Mouse (Mus musculus) testis, adult 2 months (tissue): ENCODE data around the gene Gxylt2. TPM values are rescaled to one million over a fixed set of nuclear protein-coding genes. Genes with fewer than 3 reads are reported as not detected.

Experiments
- H3K27ac ChIP-seq: fragments of 200-500 bp; 2 replicates; pipeline ENCODE4 v1.5.1; 2012; ENCODE audit warnings: low read depth, low read length; ENCODE audit not compliant: control insufficient read depth, insufficient read depth
- H3K27me3 ChIP-seq: fragments of 200-500 bp; 2 replicates; pipeline ENCODE4 v1.6.1; 2012; ENCODE audit warnings: mild to moderate bottlenecking, low read length, moderate library complexity; ENCODE audit not compliant: control insufficient read depth, insufficient read depth
- H3K36me3 ChIP-seq: fragments of 200-500 bp; 2 replicates; pipeline ENCODE4 v1.6.1; 2012; ENCODE audit warnings: mild to moderate bottlenecking, low read length; ENCODE audit not compliant: control insufficient read depth, insufficient read depth
- H3K4me1 ChIP-seq: fragments of 200-500 bp; 2 replicates; pipeline ENCODE4 v1.6.1; 2012; ENCODE audit warnings: low read length; ENCODE audit not compliant: control insufficient read depth, insufficient read depth
- H3K4me3 ChIP-seq: fragments of 200-500 bp; 2 replicates; pipeline ENCODE4 v1.5.1; 2012; ENCODE audit warnings: low read depth, mild to moderate bottlenecking, low read length, moderate library complexity, mixed read lengths; ENCODE audit not compliant: control insufficient read depth
- CTCF ChIP-seq: fragments of 200-500 bp; IDR thresholded peaks from 2 replicates; pipeline ENCODE4 v1.5.1; 2012; ENCODE audit warnings: low read depth, mild to moderate bottlenecking, inconsistent platforms, low read length, moderate library complexity; ENCODE audit not compliant: control insufficient read depth, insufficient read depth, insufficient replicate concordance
- POLR2A ChIP-seq: fragments of 200-500 bp; IDR thresholded peaks from 2 replicates; pipeline ENCODE4 v1.6.1; 2012; ENCODE audit warnings: low read depth, mild to moderate bottlenecking, inconsistent platforms, low read length, moderate library complexity; ENCODE audit not compliant: control insufficient read depth
- polyA plus RNA-seq: library from polyadenylated mRNA; depleted of rRNA; stranded (reverse); fragments of >200 nt; gene quantifications from 2 replicates; pipeline ENCODE4 v1.2.3, GENCODE M21; 2012

Gxylt2 gene
- polyA plus RNA-seq, 1 experiment, result 2.0 TPM

DNA sequence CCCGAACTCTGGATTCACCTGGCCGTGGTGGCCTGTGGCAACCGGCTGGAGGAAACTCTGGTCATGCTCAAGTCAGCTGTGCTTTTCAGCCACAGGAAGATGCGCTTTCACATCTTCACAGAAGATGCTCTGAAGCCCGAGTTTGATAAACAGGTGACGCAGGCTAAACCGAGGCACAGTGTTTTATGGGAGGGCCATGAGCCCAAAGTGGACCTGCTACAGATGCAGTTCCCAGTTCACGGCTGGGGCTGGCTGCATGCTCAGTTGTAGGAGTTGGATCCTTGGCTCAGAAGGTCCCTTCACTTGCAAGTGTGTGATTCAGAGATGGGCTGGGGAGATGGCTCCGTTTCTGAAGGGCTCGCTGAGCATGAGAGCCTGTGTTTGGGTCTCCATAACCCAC is 28.7 kb downstream of the Gxylt2 start:
- no peaks in the 10 kb centered on the region for H3K4me1 ChIP-seq
- H3K27me3 ChIP-seq, result no peaks in the 10 kb centered on the region
- H3K36me3 ChIP-seq, result no peaks in the 10 kb centered on the region
- H3K4me3 ChIP-seq, result no peak overlapping the region
- TF ChIP-seq POLR2A, result no peak
- no peak for TF ChIP-seq CTCF
- H3K27ac ChIP-seq, result no peak overlapping the region

DNA sequence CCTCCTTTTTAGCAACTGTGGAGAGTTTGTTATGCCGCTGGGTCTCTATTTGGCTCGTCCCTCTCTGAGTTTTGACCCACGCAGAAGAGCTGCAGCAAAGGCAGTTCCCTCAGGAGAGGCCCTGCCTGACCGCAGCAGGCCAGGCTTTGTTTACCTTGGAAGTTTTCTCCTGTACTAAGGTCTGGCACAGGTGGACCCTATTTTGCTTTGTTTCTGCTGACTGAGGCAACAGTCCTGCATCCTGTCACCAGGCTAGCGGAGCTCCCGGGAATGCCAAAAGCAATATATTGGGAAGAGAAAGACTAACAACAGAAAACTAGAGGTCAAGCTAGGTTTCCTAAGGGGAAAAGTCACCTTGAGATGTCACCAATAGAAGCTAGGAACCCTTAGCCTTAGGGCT is 29.8 kb downstream of the Gxylt2 start:
- Histone ChIP-seq H3K4me3 (no peak overlapping the region), H3K36me3 (no peaks in the 10 kb centered on the region), H3K4me1 (no peaks in the 10 kb centered on the region), H3K27me3 (no peaks in the 10 kb centered on the region), H3K27ac (no peak overlapping the region)
- no peak for TF ChIP-seq POLR2A
- no peak for TF ChIP-seq CTCF

DNA sequence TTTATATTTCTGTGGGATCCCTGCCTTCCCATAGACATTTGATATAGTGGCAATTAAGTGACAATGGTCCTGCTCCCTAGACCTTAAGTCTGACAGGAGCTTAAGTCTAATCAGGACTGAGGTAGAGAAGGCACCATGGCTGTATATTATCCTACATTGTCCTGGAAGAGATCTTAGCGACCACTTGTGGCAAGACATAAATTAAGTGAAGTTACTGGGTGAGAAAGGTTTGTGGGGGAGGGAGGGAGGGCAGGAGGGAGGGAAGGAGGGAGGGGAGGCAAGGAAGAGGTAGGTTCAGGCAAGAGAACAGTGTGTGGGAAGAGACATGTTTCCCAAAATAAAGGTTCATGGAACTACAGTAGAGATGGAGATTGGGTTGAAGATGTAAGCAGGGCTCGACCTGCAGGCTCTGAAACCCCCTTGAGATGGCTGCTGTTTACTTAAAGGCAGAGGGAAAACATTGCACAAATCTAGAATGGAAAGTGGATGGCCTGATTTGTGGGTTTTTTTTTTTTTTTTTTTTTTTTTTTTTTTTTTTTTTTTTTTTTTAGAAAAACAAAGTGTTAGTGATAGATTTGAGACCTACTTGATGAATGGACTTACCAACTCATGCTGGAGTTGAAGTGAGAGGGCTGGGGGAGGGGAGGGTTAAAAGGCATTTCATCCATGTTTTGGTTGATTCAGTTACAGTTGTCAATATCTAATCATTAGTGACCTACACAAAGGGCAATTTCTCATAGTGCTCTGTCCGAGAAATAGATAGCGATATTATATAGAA is 54.1 kb downstream of the Gxylt2 start:
- H3K4me3 ChIP-seq, result no peak overlapping the region
- H3K27me3 ChIP-seq, result no peaks in the 10 kb centered on the region
- H3K27ac ChIP-seq, result no peak overlapping the region
- no peaks in the 10 kb centered on the region for H3K36me3 ChIP-seq
- TF ChIP-seq POLR2A (no peak), CTCF (no peak)
- H3K4me1 ChIP-seq, result no peaks in the 10 kb centered on the region

- H3K36me3 ChIP-seq, result no peaks in the 10 kb centered on the region
- H3K27me3 ChIP-seq, result no peaks in the 10 kb centered on the region
- H3K27ac ChIP-seq, result no peak overlapping the region
- TF ChIP-seq POLR2A, result no peak
- H3K4me1 ChIP-seq, result no peaks in the 10 kb centered on the region
- H3K4me3 ChIP-seq, result no peak overlapping the region
Measured at GRCm38 (mm10) chr6:100767756-100768155, 63.2 kb downstream of the Gxylt2 start.

- TF ChIP-seq CTCF, result no peak
- TF ChIP-seq POLR2A, result no peak
- H3K27ac ChIP-seq, result no peak overlapping the region
Measured at GRCm38 (mm10) chr6:100775923-100776505, 71.5 kb downstream of the Gxylt2 start.

DNA sequence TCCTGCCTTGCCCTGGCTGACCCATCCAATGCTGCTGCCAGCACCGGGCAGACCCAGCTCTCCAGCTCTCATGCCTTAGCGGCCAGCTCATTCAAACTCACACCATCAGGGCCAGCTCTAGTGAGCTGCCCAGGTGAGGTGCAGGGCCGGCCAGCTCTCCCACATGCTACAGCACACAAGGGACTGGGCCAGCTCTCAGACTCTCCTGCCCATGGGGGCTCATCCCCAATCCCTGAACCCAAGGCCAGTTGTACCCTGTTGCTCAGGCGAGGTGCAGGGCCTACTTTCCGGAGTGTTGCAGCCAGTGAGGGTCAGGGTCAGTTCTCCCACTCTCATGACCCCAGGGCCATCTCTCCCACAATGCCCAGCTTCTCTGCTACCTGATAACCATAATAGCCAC is 74.1 kb downstream of the Gxylt2 start:
- H3K4me1 ChIP-seq, result no peaks in the 10 kb centered on the region
- H3K27ac ChIP-seq, result no peak overlapping the region
- TF ChIP-seq POLR2A (no peak), CTCF (no peak)
- no peaks in the 10 kb centered on the region for H3K27me3 ChIP-seq
- no peak overlapping the region for H3K4me3 ChIP-seq
- H3K36me3 ChIP-seq, result no peaks in the 10 kb centered on the region

More at GRCm38 (mm10) chr6:100775923-100776505, 71.5 kb downstream of the Gxylt2 start:
- Histone ChIP-seq H3K36me3 (no peaks in the 10 kb centered on the region), H3K27me3 (no peaks in the 10 kb centered on the region), H3K4me3 (no peak overlapping the region), H3K4me1 (no peaks in the 10 kb centered on the region)

DNA sequence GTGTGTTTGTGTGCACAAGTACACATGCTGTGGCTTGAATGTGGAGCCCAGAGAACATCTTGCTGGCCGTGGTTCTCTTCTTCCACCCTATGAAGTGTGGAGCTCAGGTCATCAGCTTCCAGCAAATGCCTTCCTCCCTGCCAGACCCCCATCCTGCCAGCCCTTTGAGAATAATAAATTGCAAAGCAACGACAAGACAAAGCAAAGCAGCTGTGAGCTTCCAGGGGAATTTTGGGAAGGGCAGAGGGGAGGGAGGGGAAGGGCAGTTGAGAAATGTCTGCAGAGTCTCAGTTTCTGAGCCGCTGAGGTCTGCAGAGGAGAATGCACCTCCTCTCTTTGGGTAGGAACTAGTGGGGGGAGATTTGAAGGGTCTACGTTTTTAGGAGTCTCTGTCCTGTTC is 75.9 kb downstream of the Gxylt2 start:
- TF ChIP-seq POLR2A (no peak), CTCF (no peak)
- Histone ChIP-seq H3K27ac (no peak overlapping the region), H3K36me3 (no peaks in the 10 kb centered on the region), H3K4me3 (no peak overlapping the region), H3K27me3 (no peaks in the 10 kb centered on the region), H3K4me1 (no peaks in the 10 kb centered on the region)

- no peaks in the 10 kb centered on the region for H3K36me3 ChIP-seq
- TF ChIP-seq CTCF (no peak), POLR2A (no peak)
- H3K27ac ChIP-seq, result no peak overlapping the region
Measured at GRCm38 (mm10) chr6:100781644-100782043, 77.1 kb downstream of the Gxylt2 start.

More at GRCm38 (mm10) chr6:100781644-100782043, 77.1 kb downstream of the Gxylt2 start:
- H3K27me3 ChIP-seq, result no peaks in the 10 kb centered on the region
- H3K4me3 ChIP-seq, result no peak overlapping the region
- no peaks in the 10 kb centered on the region for H3K4me1 ChIP-seq
